Mouse (Mus musculus) midbrain, embryonic 12.5 days (tissue): Measurements from ENCODE around the gene Nek10. TPM values are rescaled to one million over a fixed set of nuclear protein-coding genes. Genes with fewer than 3 reads are reported as not detected.

Experiments
- ATAC-seq: fragments of 200-750 bp; cut with Nextera tagmentation; 2 replicates; pipeline ENCODE4 v1.8.0; 2017; ENCODE audit warnings: low read depth, moderate TSS enrichment, moderate library complexity; ENCODE audit not compliant: low FRiP score
- H3K27ac ChIP-seq: fragments of 300-500 bp; sonication (generic); replicated peaks from 2 replicates; pipeline ENCODE4 v1.5.1; 2016; ENCODE audit warnings: mild to moderate bottlenecking
- H3K27me3 ChIP-seq: fragments of 300-500 bp; sonication (generic); 2 replicates; pipeline ENCODE4 v1.6.1; 2016; ENCODE audit warnings: mild to moderate bottlenecking
- H3K36me3 ChIP-seq: fragments of 300-500 bp; sonication (generic); 2 replicates; pipeline ENCODE4 v1.6.1; 2016
- H3K4me1 ChIP-seq: fragments of 300-500 bp; sonication (generic); 2 replicates; pipeline ENCODE4 v1.6.1; 2016
- H3K4me2 ChIP-seq: fragments of 300-500 bp; sonication (generic); replicated peaks from 2 replicates; pipeline ENCODE4 v1.6.1; 2016; ENCODE audit warnings: mild to moderate bottlenecking, moderate library complexity
- H3K4me3 ChIP-seq: fragments of 300-500 bp; sonication (generic); 2 replicates; pipeline ENCODE4 v1.5.1; 2016; ENCODE audit warnings: mild to moderate bottlenecking
- H3K9ac ChIP-seq: fragments of 300-500 bp; sonication (generic); replicated peaks from 2 replicates; pipeline ENCODE4 v1.6.1; 2016; ENCODE audit warnings: mild to moderate bottlenecking, moderate library complexity
- H3K9me3 ChIP-seq: fragments of 300-500 bp; sonication (generic); 2 replicates; pipeline ENCODE4 v1.6.1; 2016; ENCODE audit warnings: mild to moderate bottlenecking
- WGBS: fragments of 180-500 bp; shearing (Covaris S2); methylation state at CpG from one replicate; pipeline ENCODE4 v1.1.7; 2016; 5-methylcytosine and 5-hydroxymethylcytosine counted together
- polyA plus RNA-seq: library from polyadenylated mRNA; unstranded; fragments of >200 nt; fragmentation: Nextera tagmentation; extraction: Ambion mirVana; gene quantifications from 2 replicates; pipeline ENCODE4 v1.2.1, GENCODE M21; 2016

Gene Nek10
- polyA plus RNA-seq, 1 experiment from 2014 or later = 0.01 TPM

DNA sequence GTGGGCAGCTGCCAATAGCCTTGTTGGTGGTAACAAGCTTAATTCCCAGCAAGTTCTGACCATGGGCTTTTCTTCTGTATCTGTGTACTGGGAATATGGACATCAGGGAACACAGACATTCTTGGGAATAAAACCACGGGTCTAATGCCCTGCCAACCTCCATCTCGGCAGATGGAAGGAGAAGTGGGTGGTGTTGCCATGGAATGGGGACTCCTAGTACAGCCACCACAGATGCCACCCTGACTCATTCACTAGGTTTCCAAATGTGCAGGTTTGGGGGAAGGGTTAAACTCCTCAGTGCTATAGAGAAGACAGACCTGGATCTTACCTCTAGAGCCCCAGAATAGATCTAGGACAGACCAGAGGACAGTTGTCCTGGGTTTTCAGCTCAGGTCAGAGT, 31.1 kb downstream of the Nek10 start:
- 88% methylated on average over 2 of the region's 2 CpGs for WGBS
- no peaks in the 10 kb centered on the region for H3K27me3 ChIP-seq
- H3K4me3 ChIP-seq = no peak overlapping the region
- H3K9ac ChIP-seq = no peak overlapping the region
- no peaks in the 10 kb centered on the region for H3K36me3 ChIP-seq
- ATAC-seq = no peak
- H3K4me2 ChIP-seq = no peak overlapping the region
- no peaks in the 10 kb centered on the region for H3K4me1 ChIP-seq
- H3K9me3 ChIP-seq = no peaks in the 10 kb centered on the region
- H3K27ac ChIP-seq = no peak overlapping the region

DNA sequence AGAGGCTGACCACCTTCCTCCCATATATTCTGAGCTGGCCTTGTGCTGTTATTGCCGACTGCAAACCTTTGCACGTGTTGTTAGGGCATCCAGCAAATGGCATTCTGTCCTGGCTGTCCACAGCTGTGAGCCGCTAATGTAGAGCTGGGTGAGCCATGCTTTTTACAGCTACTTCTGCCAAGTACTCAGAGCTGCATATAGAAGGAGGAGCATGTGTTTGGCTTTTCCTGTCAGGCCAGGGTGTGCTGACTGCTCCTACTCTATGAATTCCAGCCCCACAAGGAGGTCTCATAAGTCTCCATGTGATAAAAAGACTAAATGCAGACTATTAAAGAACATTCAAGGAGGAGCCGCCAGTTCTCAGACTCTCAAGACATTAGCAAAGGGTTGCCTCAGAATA, 34.4 kb downstream of the Nek10 start:
- Histone ChIP-seq H3K27me3 (no peaks in the 10 kb centered on the region), H3K9ac (no peak overlapping the region), H3K9me3 (no peaks in the 10 kb centered on the region), H3K4me3 (no peak overlapping the region), H3K27ac (no peak overlapping the region), H3K4me1 (no peaks in the 10 kb centered on the region), H3K36me3 (no peaks in the 10 kb centered on the region), H3K4me2 (no peak overlapping the region)
- no peak for ATAC-seq
- 88% methylated on average over 4 of the region's 4 CpGs for WGBS

GRCm38 (mm10) chr14:14838109-14838508, 34.9 kb downstream of the Nek10 start:
- no peak for ATAC-seq
- H3K4me1 ChIP-seq = no peaks in the 10 kb centered on the region
- H3K9me3 ChIP-seq = no peaks in the 10 kb centered on the region

GRCm38 (mm10) chr14:14842734-14843530, 39.7 kb downstream of the Nek10 start:
- no peak overlapping the region for H3K9ac ChIP-seq
- no peak overlapping the region for H3K4me2 ChIP-seq
- 82% methylated on average over 8 of the region's 8 CpGs for WGBS
- no peaks in the 10 kb centered on the region for H3K36me3 ChIP-seq
- H3K9me3 ChIP-seq = no peaks in the 10 kb centered on the region
- H3K4me1 ChIP-seq = no peaks in the 10 kb centered on the region
- no peaks in the 10 kb centered on the region for H3K27me3 ChIP-seq
- no peak overlapping the region for H3K4me3 ChIP-seq
- H3K27ac ChIP-seq = no peak overlapping the region
- ATAC-seq = no peak

More at GRCm38 (mm10) chr14:14838109-14838508, 34.9 kb downstream of the Nek10 start:
- Histone ChIP-seq H3K9ac (no peak overlapping the region), H3K27me3 (no peaks in the 10 kb centered on the region), H3K4me2 (no peak overlapping the region), H3K27ac (no peak overlapping the region), H3K36me3 (no peaks in the 10 kb centered on the region), H3K4me3 (no peak overlapping the region)
- WGBS = 70% methylated on average over 1 of the region's 1 CpGs

GRCm38 (mm10) chr14:14852838-14853237, 49.6 kb downstream of the Nek10 start:
- no peak for ATAC-seq
- no peaks in the 10 kb centered on the region for H3K4me1 ChIP-seq
- no peak overlapping the region for H3K4me2 ChIP-seq
- no peak overlapping the region for H3K9ac ChIP-seq
- H3K27ac ChIP-seq = no peak overlapping the region
- H3K36me3 ChIP-seq = no peaks in the 10 kb centered on the region
- WGBS = 77% methylated on average over 3 of the region's 3 CpGs
- H3K9me3 ChIP-seq = no peaks in the 10 kb centered on the region
- no peaks in the 10 kb centered on the region for H3K27me3 ChIP-seq
- H3K4me3 ChIP-seq = no peak overlapping the region

- no peak for ATAC-seq
- H3K9ac ChIP-seq = no peak overlapping the region
- no peak overlapping the region for H3K27ac ChIP-seq
- no peaks in the 10 kb centered on the region for H3K27me3 ChIP-seq
- H3K4me2 ChIP-seq = no peak overlapping the region
- H3K36me3 ChIP-seq = no peaks in the 10 kb centered on the region
- WGBS = 68% methylated on average over 3 of the region's 3 CpGs
- H3K4me3 ChIP-seq = no peak overlapping the region
- H3K9me3 ChIP-seq = no peaks in the 10 kb centered on the region
- H3K4me1 ChIP-seq = no peaks in the 10 kb centered on the region
Observed at GRCm38 (mm10) chr14:14860331-14860730, 57.1 kb downstream of the Nek10 start.

DNA sequence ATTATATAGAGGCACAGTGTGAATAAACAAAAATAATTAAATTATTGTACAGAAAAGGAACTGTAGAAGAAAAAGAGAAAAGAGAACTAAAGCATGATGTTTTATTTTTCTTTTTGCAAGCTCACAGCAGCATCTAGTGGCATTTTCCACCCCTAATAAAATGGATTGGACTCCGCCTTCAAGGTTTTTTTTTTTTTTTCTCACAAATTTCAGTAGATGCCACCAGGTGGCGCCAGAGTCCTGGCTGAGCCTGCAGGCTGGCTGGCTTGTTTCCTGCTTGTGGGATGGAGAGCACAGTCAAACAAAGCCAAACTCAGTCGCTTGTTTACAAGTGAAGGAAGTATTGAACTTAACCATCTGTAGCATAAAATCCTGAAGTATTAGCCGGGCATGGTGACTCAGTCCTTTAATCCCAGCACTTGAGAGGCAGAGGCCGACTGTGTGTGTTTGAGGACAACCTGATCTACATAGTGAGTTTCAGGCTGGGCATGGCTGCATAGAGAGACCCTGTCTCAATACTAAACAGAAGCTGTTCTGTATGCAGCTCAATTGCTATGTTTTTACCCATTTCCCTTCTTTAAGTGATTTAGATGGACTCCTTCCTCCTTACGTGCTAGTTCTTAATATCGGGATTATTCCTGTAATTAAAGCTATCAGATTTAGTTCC, 60.6 kb downstream of the Nek10 start:
- Histone ChIP-seq H3K27me3 (no peaks in the 10 kb centered on the region), H3K9me3 (no peaks in the 10 kb centered on the region), H3K4me3 (no peak overlapping the region), H3K9ac (no peak overlapping the region), H3K27ac (no peak overlapping the region), H3K4me1 (no peaks in the 10 kb centered on the region), H3K36me3 (no peaks in the 10 kb centered on the region), H3K4me2 (no peak overlapping the region)
- 26% methylated on average over 7 of the region's 7 CpGs for WGBS
- peak; percentile 88 for ATAC-seq

DNA sequence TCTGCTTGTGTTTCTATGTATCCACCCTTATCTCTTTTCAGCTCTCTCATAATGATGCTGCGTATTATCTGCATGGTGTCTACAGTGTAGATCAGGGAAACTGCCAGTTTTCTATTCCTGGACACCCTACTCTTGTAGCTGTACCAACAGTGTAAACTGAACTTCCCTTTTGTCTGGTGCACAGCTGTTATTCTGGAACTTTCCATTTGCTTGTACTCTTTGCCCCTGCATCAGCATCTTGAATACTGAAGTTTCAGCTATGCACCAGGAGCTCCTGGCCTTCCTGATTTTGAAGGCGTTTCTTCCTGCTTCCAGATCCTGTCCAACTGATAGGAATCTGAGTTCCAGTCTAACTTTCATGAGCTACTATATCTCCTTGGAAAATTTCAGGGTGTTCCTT, 66.0 kb downstream of the Nek10 start:
- Histone ChIP-seq H3K9ac (no peak overlapping the region), H3K9me3 (no peaks in the 10 kb centered on the region), H3K36me3 (no peaks in the 10 kb centered on the region), H3K27me3 (no peaks in the 10 kb centered on the region), H3K27ac (no peak overlapping the region), H3K4me1 (no peaks in the 10 kb centered on the region), H3K4me2 (no peak overlapping the region), H3K4me3 (no peak overlapping the region)
- WGBS = 86% methylated on average over 2 of the region's 2 CpGs
- ATAC-seq = no peak

DNA sequence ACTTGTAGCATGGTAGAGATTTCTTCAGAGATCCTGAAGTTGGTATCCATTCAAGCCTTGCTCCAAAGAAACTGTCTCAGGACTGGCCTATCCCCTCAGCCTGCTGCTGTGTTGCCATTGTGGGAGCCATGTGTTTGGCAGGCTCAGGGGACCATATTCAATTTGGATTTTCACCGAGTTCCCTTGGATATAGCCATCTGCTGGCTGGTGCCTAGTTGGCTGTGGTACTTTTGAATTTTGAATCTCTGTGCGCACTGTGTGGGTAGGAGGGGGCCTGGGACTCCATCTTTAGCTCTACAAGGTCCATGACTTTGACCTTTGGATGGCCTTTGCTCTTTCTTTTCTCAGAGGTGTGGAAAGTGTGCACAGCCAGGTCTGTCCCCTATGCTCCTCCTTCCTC, 66.8 kb downstream of the Nek10 start:
- WGBS = 80% methylated on average over 2 of the region's 2 CpGs
- H3K27me3 ChIP-seq = no peaks in the 10 kb centered on the region
- H3K4me3 ChIP-seq = no peak overlapping the region
- no peaks in the 10 kb centered on the region for H3K36me3 ChIP-seq
- H3K9ac ChIP-seq = no peak overlapping the region
- no peak overlapping the region for H3K4me2 ChIP-seq
- H3K4me1 ChIP-seq = no peaks in the 10 kb centered on the region
- ATAC-seq = no peak
- no peaks in the 10 kb centered on the region for H3K9me3 ChIP-seq
- no peak overlapping the region for H3K27ac ChIP-seq

DNA sequence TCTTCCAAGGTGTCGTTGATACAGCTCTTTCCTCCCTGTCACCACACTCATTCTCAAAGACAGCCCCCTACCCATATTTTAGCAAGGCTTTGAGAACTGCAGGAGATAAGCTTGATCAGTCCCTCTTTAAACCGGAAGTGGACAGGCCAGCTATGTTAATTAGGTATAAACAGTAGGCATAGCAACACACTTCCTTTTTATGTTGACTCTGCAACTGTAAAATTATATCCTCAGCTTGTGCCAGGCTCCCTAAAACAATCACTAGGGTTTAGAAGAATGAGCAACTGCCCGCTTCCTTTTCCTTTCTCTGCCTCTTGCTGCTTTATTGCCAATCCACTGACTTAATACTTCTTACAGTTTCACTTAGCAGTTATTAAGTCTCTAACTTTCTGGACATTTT, 67.2 kb downstream of the Nek10 start:
- Histone ChIP-seq H3K27me3 (no peaks in the 10 kb centered on the region), H3K4me1 (no peaks in the 10 kb centered on the region), H3K9me3 (no peaks in the 10 kb centered on the region), H3K4me2 (no peak overlapping the region), H3K9ac (no peak overlapping the region), H3K36me3 (no peaks in the 10 kb centered on the region), H3K27ac (no peak overlapping the region), H3K4me3 (no peak overlapping the region)
- 82% methylated on average over 3 of the region's 3 CpGs for WGBS
- ATAC-seq = no peak

DNA sequence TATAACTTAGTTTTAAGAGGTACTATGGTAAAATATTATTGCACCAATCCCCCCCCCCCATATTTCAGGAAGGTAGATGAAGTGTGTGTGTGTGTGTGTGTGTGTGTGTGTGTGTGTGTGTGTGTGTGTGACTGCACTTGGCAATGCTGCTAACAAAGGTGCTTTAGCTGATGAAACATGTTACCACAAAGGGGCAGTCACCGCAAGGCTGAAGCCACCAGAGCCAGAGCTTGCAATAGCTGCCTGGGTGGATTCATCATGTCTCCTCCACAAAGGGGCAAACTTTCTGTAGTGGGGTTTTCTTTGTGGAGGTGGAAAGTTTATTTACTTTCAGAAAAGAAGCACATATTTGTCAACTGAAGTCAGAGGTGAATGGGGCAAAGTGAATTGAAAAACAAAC, 67.9 kb downstream of the Nek10 start:
- no peak overlapping the region for H3K27ac ChIP-seq
- WGBS = 93% methylated on average over 1 of the region's 1 CpGs
- no peaks in the 10 kb centered on the region for H3K4me1 ChIP-seq
- no peak overlapping the region for H3K4me2 ChIP-seq
- no peak overlapping the region for H3K9ac ChIP-seq
- no peak for ATAC-seq
- H3K4me3 ChIP-seq = no peak overlapping the region
- H3K36me3 ChIP-seq = no peaks in the 10 kb centered on the region
- H3K9me3 ChIP-seq = no peaks in the 10 kb centered on the region
- no peaks in the 10 kb centered on the region for H3K27me3 ChIP-seq

DNA sequence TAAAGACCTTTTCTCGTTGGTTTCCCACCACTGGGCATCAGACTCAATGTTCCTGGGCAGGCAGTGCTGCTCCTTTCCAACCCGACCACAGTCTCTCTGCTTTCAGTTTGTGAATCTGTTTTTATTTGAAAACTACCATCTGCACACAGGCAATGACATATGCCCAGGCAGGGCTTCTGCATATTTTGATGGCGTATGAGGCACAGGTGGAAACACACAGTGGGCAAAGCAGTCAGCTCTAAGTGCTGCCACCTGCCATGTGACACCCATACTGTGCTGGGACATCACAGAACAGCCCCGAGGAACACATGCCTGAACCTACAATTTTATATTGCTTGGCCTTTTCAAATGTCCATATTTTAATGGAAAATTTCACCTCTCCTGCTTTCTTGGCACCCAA, 68.5 kb downstream of the Nek10 start:
- no peak overlapping the region for H3K9ac ChIP-seq
- no peak overlapping the region for H3K4me3 ChIP-seq
- H3K27me3 ChIP-seq = no peaks in the 10 kb centered on the region
- no peaks in the 10 kb centered on the region for H3K4me1 ChIP-seq
- no peaks in the 10 kb centered on the region for H3K9me3 ChIP-seq
- H3K36me3 ChIP-seq = no peaks in the 10 kb centered on the region
- no peak for ATAC-seq
- no peak overlapping the region for H3K27ac ChIP-seq
- 82% methylated on average over 4 of the region's 4 CpGs for WGBS
- H3K4me2 ChIP-seq = no peak overlapping the region
